Mouse (Mus musculus) midbrain, embryonic 16.5 days (tissue): ENCODE results near the gene Gbp7. TPM values are rescaled to one million over a fixed set of nuclear protein-coding genes. Genes with fewer than 3 reads are reported as not detected.

Experiments
- ATAC-seq: fragments of 200-750 bp; cut with Nextera tagmentation; 2 replicates; pipeline ENCODE4 v1.8.0; 2017; ENCODE audit warnings: moderate TSS enrichment
- H3K27ac ChIP-seq: fragments of 300-500 bp; sonication (generic); 2 replicates; pipeline ENCODE4 v1.5.1; 2014; ENCODE audit warnings: mild to moderate bottlenecking, low read length, mixed read lengths
- H3K27me3 ChIP-seq: fragments of 300-500 bp; sonication (generic); 2 replicates; pipeline ENCODE4 v1.6.1; 2014; ENCODE audit warnings: low read depth, low read length, mixed read lengths; ENCODE audit not compliant: control insufficient read depth, insufficient read depth
- H3K36me3 ChIP-seq: fragments of 300-500 bp; sonication (generic); 2 replicates; pipeline ENCODE4 v1.6.1; 2014; ENCODE audit warnings: mild to moderate bottlenecking, low read length, moderate library complexity, mixed read lengths; ENCODE audit not compliant: control insufficient read depth, insufficient read depth
- H3K4me1 ChIP-seq: fragments of 300-500 bp; sonication (generic); 2 replicates; pipeline ENCODE4 v1.6.1; 2014; ENCODE audit warnings: mild to moderate bottlenecking, low read length, mixed read lengths; ENCODE audit not compliant: control insufficient read depth, insufficient read depth
- H3K4me2 ChIP-seq: fragments of 300-500 bp; sonication (generic); 2 replicates; pipeline ENCODE4 v1.6.1; 2014; ENCODE audit warnings: mild to moderate bottlenecking, low read length, mixed read lengths
- H3K4me3 ChIP-seq: fragments of 300-500 bp; sonication (generic); 2 replicates; pipeline ENCODE4 v1.5.1; 2014; ENCODE audit warnings: low read depth, mild to moderate bottlenecking, low read length, moderate library complexity, mixed read lengths
- H3K9ac ChIP-seq: fragments of 300-500 bp; sonication (generic); 2 replicates; pipeline ENCODE4 v1.6.1; 2014; ENCODE audit warnings: low read depth, low read length, mixed read lengths
- H3K9me3 ChIP-seq: fragments of 300-500 bp; sonication (generic); replicated peaks from 2 replicates; pipeline ENCODE4 v1.6.1; 2014; ENCODE audit warnings: mild to moderate bottlenecking, low read length, mixed read lengths; ENCODE audit not compliant: control insufficient read depth, poor library complexity, severe bottlenecking
- WGBS: fragments of 180-500 bp; shearing (Covaris S2); extraction: QIAGEN DNeasy Blood & Tissue Kit; methylation state at CpG from one replicate; pipeline ENCODE4 v1.1.7; 2014; 5-methylcytosine and 5-hydroxymethylcytosine counted together
- polyA plus RNA-seq: library from polyadenylated mRNA; unstranded; fragments of >200 nt; fragmentation: Nextera tagmentation; extraction: Ambion mirVana; gene quantifications from 2 replicates; pipeline ENCODE4 v1.2.1, GENCODE M21; 2015

Gbp7 gene
- polyA plus RNA-seq, result 1.9 and 2.1 TPM in 2 replicates

GRCm38 (mm10) chr3:142530087-142530953 lies at the start of gene Gbp7:
Gbp7 (plus strand) TSS chr3:142530342.
- Histone ChIP-seq H3K4me3 (peak within 1 kb of the TSS; percentile 61), H3K4me1 (no peaks in the 10 kb centered on the region), H3K4me2 (peak within 1 kb of the TSS; percentile 100), H3K27me3 (no peaks in the 10 kb centered on the region), H3K9ac (peak within 1 kb of the TSS; percentile 71), H3K9me3 (no peaks in the 10 kb centered on the region), H3K36me3 (no peaks in the 10 kb centered on the region), H3K27ac (no peak within 1 kb of the TSS; the same call in 1 of the 2 replicates)
- ATAC-seq, result peak; percentile 88
- WGBS, result 1% methylated on average over 30 of the region's 30 CpGs

GRCm38 (mm10) chr3:142490465-142490864 lies 39.7 kb upstream of the Gbp7 start:
- H3K36me3 ChIP-seq, result no peaks in the 10 kb centered on the region
- no peaks in the 10 kb centered on the region for H3K9me3 ChIP-seq
- H3K27ac ChIP-seq, result no peak overlapping the region
- 76% methylated on average over 1 of the region's 1 CpGs for WGBS
- peak; percentile 72; the same call in 1 of the 2 replicates for ATAC-seq
- no peak overlapping the region for H3K9ac ChIP-seq
- no peaks in the 10 kb centered on the region for H3K4me1 ChIP-seq
- no peaks in the 10 kb centered on the region for H3K27me3 ChIP-seq
- no peak overlapping the region for H3K4me2 ChIP-seq
- no peak overlapping the region for H3K4me3 ChIP-seq

DNA sequence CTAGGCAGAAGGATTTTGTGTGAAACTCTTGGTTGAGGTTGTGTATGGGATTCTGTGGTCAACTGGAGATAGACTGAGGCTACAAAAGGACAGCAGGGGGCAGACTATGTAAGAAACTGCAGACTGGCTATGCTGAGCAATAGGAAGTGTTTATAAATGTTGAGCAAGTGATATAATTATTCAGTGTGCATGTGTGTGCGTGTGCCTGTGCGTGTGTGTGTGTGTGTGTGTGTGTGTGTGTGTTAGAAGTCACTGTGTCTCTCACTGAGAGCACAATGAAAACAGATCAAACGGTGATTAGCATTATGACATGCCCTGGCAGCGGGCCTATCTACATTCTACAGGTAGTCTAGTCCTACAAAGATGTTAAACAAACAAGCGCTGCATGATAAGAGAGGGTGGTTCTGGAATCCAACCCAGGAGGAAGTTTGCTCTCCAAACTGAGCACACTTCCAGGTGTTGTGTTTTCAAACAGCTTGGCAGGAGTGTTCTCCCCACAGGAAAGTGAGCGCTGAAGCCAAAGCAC lies 36.5 kb upstream of the Gbp7 start, which contains the start of gene Gbp5:
Gene Gbp5 (plus strand): TSS at position 443 of the 526 bp plus-strand sequence.
- Histone ChIP-seq H3K36me3 (no peaks in the 10 kb centered on the region), H3K9ac (no peak within 1 kb of the TSS), H3K4me2 (no peak within 1 kb of the TSS), H3K27me3 (no peaks in the 10 kb centered on the region), H3K4me3 (no peak within 1 kb of the TSS), H3K4me1 (no peaks in the 10 kb centered on the region), H3K27ac (no peak within 1 kb of the TSS), H3K9me3 (no peaks in the 10 kb centered on the region)
- ATAC-seq, result no peak
- 81% methylated on average over 6 of the region's 6 CpGs for WGBS

GRCm38 (mm10) chr3:142495146-142495655 lies 34.9 kb upstream of the Gbp7 start:
- no peaks in the 10 kb centered on the region for H3K27me3 ChIP-seq
- H3K4me1 ChIP-seq, result no peaks in the 10 kb centered on the region
- H3K9me3 ChIP-seq, result no peaks in the 10 kb centered on the region
- no peak overlapping the region for H3K27ac ChIP-seq
- no peak overlapping the region for H3K4me3 ChIP-seq
- H3K4me2 ChIP-seq, result no peak overlapping the region
- no peaks in the 10 kb centered on the region for H3K36me3 ChIP-seq
- 90% methylated on average over 5 of the region's 5 CpGs for WGBS
- no peak overlapping the region for H3K9ac ChIP-seq
- no peak for ATAC-seq

- Histone ChIP-seq H3K9me3 (no peaks in the 10 kb centered on the region), H3K9ac (0 out of 2 replicates have a peak overlapping the region, but pooled peaks have one; percentile 10), H3K4me1 (no peaks in the 10 kb centered on the region), H3K4me3 (no peak overlapping the region), H3K27me3 (no peaks in the 10 kb centered on the region), H3K4me2 (peak overlapping the region; percentile 12; the same call in 1 of the 2 replicates), H3K27ac (no peak overlapping the region), H3K36me3 (no peaks in the 10 kb centered on the region)
- WGBS, result 69% methylated on average over 14 of the region's 14 CpGs
- no peak for ATAC-seq
Measured at GRCm38 (mm10) chr3:142496113-142497101, 33.7 kb upstream of the Gbp7 start.

- no peaks in the 10 kb centered on the region for H3K4me1 ChIP-seq
- ATAC-seq, result no peak
- no peak overlapping the region for H3K27ac ChIP-seq
- H3K4me2 ChIP-seq, result peak overlapping the region; percentile 12; the same call in 1 of the 2 replicates
- no peak overlapping the region for H3K4me3 ChIP-seq
- H3K36me3 ChIP-seq, result no peaks in the 10 kb centered on the region
- no peaks in the 10 kb centered on the region for H3K27me3 ChIP-seq
- no peak overlapping the region for H3K9ac ChIP-seq
- no peaks in the 10 kb centered on the region for H3K9me3 ChIP-seq
- WGBS, result 55% methylated on average over 15 of the region's 15 CpGs
Measured at GRCm38 (mm10) chr3:142497123-142497841, 32.9 kb upstream of the Gbp7 start.

DNA sequence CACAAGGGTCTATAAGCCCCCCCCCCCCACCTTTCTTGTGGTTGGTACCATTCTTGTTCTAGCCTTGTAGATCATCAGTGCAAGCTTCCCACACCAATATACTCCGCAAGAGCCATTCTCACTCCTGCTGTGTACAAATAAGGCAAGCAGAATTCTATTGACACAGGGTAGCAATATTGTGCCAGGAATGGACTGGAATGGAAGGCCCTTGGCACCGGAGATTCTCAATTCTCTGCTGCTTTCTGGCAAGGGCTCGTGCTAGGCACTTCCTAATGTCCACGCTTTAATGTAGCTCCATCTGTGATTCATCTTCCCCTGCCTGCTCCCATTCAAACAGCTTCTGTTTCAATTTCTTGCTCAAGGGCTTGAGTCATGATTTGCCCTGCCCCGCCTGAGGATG lies 31.2 kb upstream of the Gbp7 start:
- H3K36me3 ChIP-seq, result no peaks in the 10 kb centered on the region
- no peak for ATAC-seq
- 87% methylated on average over 5 of the region's 5 CpGs for WGBS
- H3K4me3 ChIP-seq, result no peak overlapping the region
- no peaks in the 10 kb centered on the region for H3K4me1 ChIP-seq
- H3K27me3 ChIP-seq, result no peaks in the 10 kb centered on the region
- no peak overlapping the region for H3K9ac ChIP-seq
- no peaks in the 10 kb centered on the region for H3K9me3 ChIP-seq
- no peak overlapping the region for H3K4me2 ChIP-seq
- no peak overlapping the region for H3K27ac ChIP-seq

GRCm38 (mm10) chr3:142528116-142528515 lies 2.0 kb upstream of the Gbp7 start:
- no peak for ATAC-seq
- Histone ChIP-seq H3K4me3 (no peak overlapping the region), H3K9ac (no peak overlapping the region), H3K9me3 (no peaks in the 10 kb centered on the region), H3K36me3 (no peaks in the 10 kb centered on the region), H3K27me3 (no peaks in the 10 kb centered on the region), H3K4me1 (no peaks in the 10 kb centered on the region), H3K27ac (no peak overlapping the region), H3K4me2 (no peak overlapping the region)
- 38% methylated on average over 3 of the region's 3 CpGs for WGBS
